ENCODE assay signal across 16 mouse cellular contexts in the genomic region with DNA sequence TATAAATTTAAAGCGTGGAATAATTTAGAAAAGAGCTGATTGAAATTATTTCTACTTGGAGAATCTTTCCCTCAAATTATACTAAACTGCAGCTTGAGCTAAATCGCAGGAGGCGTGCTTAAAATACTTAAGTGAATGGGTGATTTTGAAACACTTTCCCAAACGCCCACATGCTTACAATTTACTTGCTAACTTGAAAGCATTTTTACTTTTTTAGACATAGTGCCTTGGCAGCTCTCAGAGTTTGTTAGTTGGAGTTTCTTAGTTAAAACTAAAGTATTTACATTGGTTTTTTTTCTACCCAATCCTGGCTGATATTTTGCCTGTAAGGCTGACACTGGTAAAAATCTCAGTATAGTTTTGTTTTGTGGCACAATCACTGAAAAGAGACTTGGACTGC.
DNase-seq lines count a peak whose midpoint lies in the region; ATAC-seq and TF ChIP-seq lines count a peak whose summit lies in the region.
"Had no signal": no experiment of that assay in that cellular context is flagged by ENCODE, and none has a peak within 500 bp of the region (broad histone marks: within the 10 kb centered on the region; RNA-seq: fewer than 3 reads in every experiment).

No protein-coding gene starts in this region.

- H3K4me1 ChIP-seq in forebrain, postnatal 0 days (ENCODE audit: insufficient read depth) = no peaks in the 10 kb centered on the region
- no peaks in the 10 kb centered on the region for H3K4me1 ChIP-seq in forebrain, embryonic 12.5 days
- H3K4me1 ChIP-seq: heart, embryonic 12.5 days; hindbrain, embryonic 10.5 days had no signal

- H3K9me3 ChIP-seq in forebrain, postnatal 0 days (ENCODE audit: low read length) = no peaks in the 10 kb centered on the region
- H3K9me3 ChIP-seq in forebrain, embryonic 12.5 days = no peaks in the 10 kb centered on the region
- H3K9me3 ChIP-seq: heart, embryonic 12.5 days; hindbrain, embryonic 10.5 days had no signal

- no peaks in the 10 kb centered on the region for H3K27me3 ChIP-seq in forebrain, postnatal 0 days (ENCODE audit: insufficient read depth, low read length)
- H3K27me3 ChIP-seq in forebrain, embryonic 12.5 days = no peaks in the 10 kb centered on the region
- H3K27me3 ChIP-seq: heart, embryonic 12.5 days had no signal

- no peak overlapping the region for H3K4me2 ChIP-seq in forebrain, postnatal 0 days (ENCODE audit: low read depth)
- H3K4me2 ChIP-seq in forebrain, embryonic 12.5 days = no peak overlapping the region
- H3K4me2 ChIP-seq: heart, embryonic 12.5 days; hindbrain, embryonic 14.5 days had no signal

- no peaks in the 10 kb centered on the region for H3K36me3 ChIP-seq in forebrain, postnatal 0 days (ENCODE audit: insufficient read depth)
- no peaks in the 10 kb centered on the region for H3K36me3 ChIP-seq in forebrain, embryonic 12.5 days (replicated peaks)
- H3K36me3 ChIP-seq: heart, embryonic 12.5 days; hindbrain, embryonic 10.5 days had no signal

- H3K27ac ChIP-seq in forebrain, postnatal 0 days (ENCODE audit: low read depth, low read length) = no peak overlapping the region
- no peak overlapping the region for H3K27ac ChIP-seq in forebrain, embryonic 12.5 days
- H3K27ac ChIP-seq: gastrocnemius, adult 2 months; hindbrain, embryonic 10.5 days; hindbrain, embryonic 14.5 days had no signal

- no peak for TF ChIP-seq CTCF in forebrain, postnatal 0 days (IDR thresholded peaks at IDR 0.05; ENCODE audit: low read depth)

- intact Hi-C loops in left cerebral cortex, postnatal 36 days (cut with DNase I) = no loop called here

- peak; percentile 43 for DNase-seq in forebrain, postnatal 0 days
- DNase-seq in left cerebral cortex, adult 11 months (ENCODE audit: low spot score) = peak; percentile 28
- DNase-seq in left cerebral cortex, postnatal 36 days (ENCODE audit: low spot score in 2 of 2) = no peak
- DNase-seq in right cerebral cortex, adult 18-20 months = peak; percentile 44
- DNase-seq in right cerebral cortex, postnatal 4 days = no peak
- DNase-seq: adrenal gland, postnatal 10 days; cerebellum, adult 18-20 months; cerebellum, adult 9-11 months; gastrocnemius, adult 2 months; gastrocnemius, postnatal 25 days had no signal

- WGBS in forebrain, postnatal 0 days = 59% methylated on average over 4 of the region's 4 CpGs
- 85% methylated on average over 4 of the region's 4 CpGs for WGBS in forebrain, embryonic 12.5 days

- no peak overlapping the region for H3K4me3 ChIP-seq in forebrain, postnatal 0 days (ENCODE audit: low read depth, low read length)
- H3K4me3 ChIP-seq in forebrain, embryonic 12.5 days (replicated peaks) = no peak overlapping the region
- H3K4me3 ChIP-seq: gastrocnemius, adult 2 months; heart, embryonic 12.5 days; hindbrain, embryonic 10.5 days had no signal

- H3K9ac ChIP-seq in forebrain, postnatal 0 days = no peak overlapping the region
- no peak overlapping the region for H3K9ac ChIP-seq in forebrain, embryonic 12.5 days
- H3K9ac ChIP-seq: heart, embryonic 12.5 days; hindbrain, embryonic 14.5 days had no signal

- ATAC-seq in forebrain, postnatal 0 days = peak; percentile 42; the same call in 1 of the 2 replicates
- no peak for ATAC-seq in forebrain, embryonic 12.5 days (ENCODE audit: low FRiP score)
- no peak for ATAC-seq in megakaryocyte-erythroid progenitor cell, adult 5-6 weeks (replicated peaks; ENCODE audit: low FRiP score, low TSS enrichment, poor library complexity, severe bottlenecking)
- ATAC-seq: forebrain, embryonic 16.5 days had no signal

Comparison
In these comparisons a context has a peak if more than half of its experiments do, and no peak if none do; other contexts are left out.
1. DNase-seq: peak in forebrain, postnatal 0 days (single experiment), left cerebral cortex, adult 11 months (single experiment) and right cerebral cortex, adult 18-20 months (single experiment); none in left cerebral cortex, postnatal 36 days (0 of 2) and right cerebral cortex, postnatal 4 days (single experiment).